Mouse (Mus musculus) urinary bladder, postnatal 0 days (tissue): ENCODE data around the gene Gm10188. TPM values are rescaled to one million over a fixed set of nuclear protein-coding genes. Genes with fewer than 3 reads are reported as not detected.

Source experiments
- microRNA counts: library from miRNA; unstranded; fragments of <30 nt; microRNA quantifications from one replicate; lab custom pipeline; 2016
- microRNA-seq: library from miRNA; unstranded; fragments of <30 nt; microRNA quantifications from one replicate; pipeline ENCODE4, GENCODE M21; 2016
- polyA plus RNA-seq: library from polyadenylated mRNA; unstranded; fragments of >200 nt; fragmentation: Nextera tagmentation; extraction: Ambion mirVana; gene quantifications from 2 replicates; pipeline ENCODE4 v1.2.1, GENCODE M21; 2015

The Gm10188 gene
- polyA plus RNA-seq, result not detected in 2 replicates

GRCm38 (mm10) chr1:132229667-132230066 lies at the start of gene Gm10188:
Gm10188 (minus strand) TSS chr1:132229767.

GRCm38 (mm10) chr1:132191093-132191785 lies 38.3 kb downstream of the Gm10188 start, which contains the start of the genes Lemd1 and AC124108.1:
Lemd1 (plus strand) TSS chr1:132191431.
AC124108.1 (plus strand) TSS chr1:132191457.

MicroRNA genes within 50 kb of the gene (microRNA counts, 519-probe panel; counts per million panel counts)
- microRNA mmu-miR-135b (lab: Ali Mortazavi, UCI), result not detected

Small RNAs within 50 kb of the gene (microRNA-seq; reads per million reads assigned to microRNA genes)
- 29.4 reads per million, percentile 32 among the genes with 10 or more reads in this experiment for gene Mir135b

Other genes with a start within 250 kb of the Gm10188 start
- 14.4 and 16.5 TPM in 2 replicates for gene Elk4, start 222.2 kb downstream of the Gm10188 start, polyA plus RNA-seq
- gene Mfsd4a, start 161.7 kb downstream of the Gm10188 start, polyA plus RNA-seq, result 44.0 and 47.6 TPM in 2 replicates
- gene Cdk18, start 90.1 kb downstream of the Gm10188 start, polyA plus RNA-seq, result 2.0 and 2.6 TPM in 2 replicates
- gene Lemd1, start 38.3 kb downstream of the Gm10188 start, polyA plus RNA-seq, result not detected in 2 replicates
- gene AC124108.1, start 38.3 kb downstream of the Gm10188 start, polyA plus RNA-seq, result not detected in 2 replicates
- 0.29 and 0.52 TPM in 2 replicates for gene Klhdc8a, start 68.9 kb upstream of the Gm10188 start, polyA plus RNA-seq
- 2.8 and 4.5 TPM in 2 replicates for gene Nuak2, start 86.4 kb upstream of the Gm10188 start, polyA plus RNA-seq
- gene Tmcc2, start 161.5 kb upstream of the Gm10188 start, polyA plus RNA-seq, result 3.6 and 5.0 TPM in 2 replicates
- gene Dstyk, start 187.8 kb upstream of the Gm10188 start, polyA plus RNA-seq, result 6.4 and 6.7 TPM in 2 replicates
- gene Rbbp5, start 247.6 kb upstream of the Gm10188 start, polyA plus RNA-seq, result 13.4 and 16.0 TPM in 2 replicates